Mouse (Mus musculus) heart, postnatal 25 days (tissue): ENCODE measurements at regions not wholly inside any gene's neighbourhood (a gene's known extent, or its start where the extent isn't known, plus 50 kb on each side); places are given as distances from the start of the nearest gene placed in this dataset.

Source experiments
- DNase-seq: peaks from one replicate; pipeline ENCODE4 v3.0.0; 2022; ENCODE audit warnings: low spot score
- intact Hi-C: fragments of 180-260 bp; cut with DNase I; formaldehyde crosslinking; loops from one replicate; pipeline ENCODE4 v1.15.1; 2025

- intact Hi-C loops = no loop called here
- no peak for DNase-seq
Measured at GRCm38 (mm10) chr17:14764796-14765195, 70.8 kb upstream of the Thbs2 start.

GRCm38 (mm10) chr17:14753095-14753494 is 59.1 kb upstream of the Thbs2 start:
- intact Hi-C loops = no loop called here

GRCm38 (mm10) chr17:14750519-14751145 is 56.6 kb upstream of the Thbs2 start:
- DNase-seq = no peak
- intact Hi-C loops = no loop called here

More at GRCm38 (mm10) chr17:14753095-14753494, 59.1 kb upstream of the Thbs2 start:
- peak; percentile 31 for DNase-seq

- intact Hi-C loops = no loop called here
- DNase-seq = no peak
Measured at GRCm38 (mm10) chr17:14749281-14749680, 55.2 kb upstream of the Thbs2 start.

GRCm38 (mm10) chr17:14747255-14747869 is 53.3 kb upstream of the Thbs2 start:
- no peak for DNase-seq
- intact Hi-C loops = no loop called here

GRCm38 (mm10) chr17:14745512-14745911 is 51.5 kb upstream of the Thbs2 start:
- no peak for DNase-seq
- intact Hi-C loops = no loop called here

- no peak for DNase-seq
Measured at GRCm38 (mm10) chr17:14744010-14744409, 50.0 kb upstream of the Thbs2 start.

More at GRCm38 (mm10) chr17:14744010-14744409, 50.0 kb upstream of the Thbs2 start:
- intact Hi-C loops = no loop called here
